Mouse (Mus musculus) myocyte (in vitro differentiated cells): ENCODE results near the gene Zscan2.

Source experiments
- E2F4 ChIP-seq: IDR thresholded peaks from one replicate; pipeline ENCODE4 v1.6.1; 2011; ENCODE audit warnings: mild to moderate bottlenecking, control low read depth, moderate library complexity; ENCODE audit not compliant: insufficient read depth
- MAX ChIP-seq: IDR thresholded peaks from one replicate; pipeline ENCODE4 v1.6.1; 2011; ENCODE audit warnings: low read depth, mild to moderate bottlenecking, control low read depth
- MYOG ChIP-seq, 3 experiments: IDR thresholded peaks; one replicate each; pipeline ENCODE4 v1.6.1; 2011; ENCODE audit warnings: control low read depth in 2 of 3, low read depth in 2 of 3, mild to moderate bottlenecking in 2 of 3; ENCODE audit not compliant: insufficient read length in 2 of 3, control insufficient read depth in 1 of 3, insufficient read depth in 1 of 3
- POLR2A ChIP-seq: IDR thresholded peaks from one replicate; pipeline ENCODE4 v1.6.1; 2011; ENCODE audit warnings: low read depth, mild to moderate bottlenecking, control low read depth, moderate library complexity; ENCODE audit not compliant: insufficient read length

DNA sequence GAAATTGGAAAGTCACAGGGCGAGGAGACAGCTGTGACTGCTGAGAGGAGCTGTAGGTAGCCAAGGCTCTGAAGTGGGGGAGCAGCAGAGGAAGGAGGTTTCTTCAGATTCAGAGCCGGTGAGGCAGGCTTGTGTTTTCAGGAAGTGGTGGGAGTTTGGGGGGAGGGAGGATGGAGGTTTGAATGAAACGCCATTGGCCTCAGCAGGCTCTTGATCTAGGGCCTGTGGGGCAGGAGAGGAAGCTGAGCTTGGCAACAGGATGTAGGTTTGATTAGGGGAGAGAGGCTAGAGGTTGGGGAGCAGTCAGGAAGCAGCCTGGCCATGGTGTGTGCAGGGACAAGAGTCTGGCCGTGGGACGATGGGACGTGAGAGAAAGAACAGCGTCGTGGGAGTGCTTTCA is 4.1 kb downstream of the Zscan2 start:
- TF ChIP-seq MAX, result no peak
- no peak for TF ChIP-seq POLR2A
- TF ChIP-seq MYOG (IDR thresholded peaks at IDR 0.05; ENCODE audit: control insufficient read depth in 1 of 3, insufficient read depth in 1 of 3, insufficient read length in 2 of 3, low read depth in 2 of 3), result no peak
- TF ChIP-seq E2F4, result no peak
